Mouse (Mus musculus) heart, embryonic 15.5 days (tissue): ENCODE results near the gene Shcbp1. TPM values are rescaled to one million over a fixed set of nuclear protein-coding genes. Genes with fewer than 3 reads are reported as not detected.
"Not testable (repeated sequence)": the region's sequence is repeated elsewhere in the genome, so short reads cannot be mapped to it uniquely, and the experiment has no call there.

Experiments
- ATAC-seq: fragments of 200-750 bp; cut with Nextera tagmentation; replicated peaks from 2 replicates; pipeline ENCODE4 v1.8.0; 2017; ENCODE audit warnings: low read depth, moderate TSS enrichment; ENCODE audit not compliant: insufficient number of reproducible peaks, insufficient read depth, low FRiP score
- H3K27ac ChIP-seq: fragments of 300-500 bp; sonication (generic); 2 replicates; pipeline ENCODE4 v1.5.1; 2015; ENCODE audit warnings: mild to moderate bottlenecking, inconsistent platforms
- H3K27me3 ChIP-seq: fragments of 300-500 bp; sonication (generic); 2 replicates; pipeline ENCODE4 v1.6.1; 2015; ENCODE audit warnings: inconsistent platforms
- H3K36me3 ChIP-seq: fragments of 300-500 bp; sonication (generic); 2 replicates; pipeline ENCODE4 v1.6.1; 2015; ENCODE audit warnings: mild to moderate bottlenecking, inconsistent platforms
- H3K4me1 ChIP-seq: fragments of 300-500 bp; sonication (generic); replicated peaks from 2 replicates; pipeline ENCODE4 v1.6.1; 2015; ENCODE audit warnings: inconsistent platforms
- H3K4me2 ChIP-seq: fragments of 300-500 bp; sonication (generic); 2 replicates; pipeline ENCODE4 v1.6.1; 2015; ENCODE audit warnings: inconsistent platforms, mild to moderate bottlenecking, moderate library complexity
- H3K4me3 ChIP-seq: fragments of 300-500 bp; sonication (generic); 2 replicates; pipeline ENCODE4 v1.5.1; 2015; ENCODE audit warnings: mild to moderate bottlenecking, inconsistent platforms
- H3K9ac ChIP-seq: fragments of 300-500 bp; sonication (generic); 2 replicates; pipeline ENCODE4 v1.6.1; 2015; ENCODE audit warnings: mild to moderate bottlenecking, inconsistent platforms
- H3K9me3 ChIP-seq: fragments of 300-500 bp; sonication (generic); replicated peaks from 2 replicates; pipeline ENCODE4 v1.6.1; 2016; ENCODE audit warnings: inconsistent platforms
- WGBS: fragments of 180-500 bp; shearing (Covaris S2); methylation state at CpG from one replicate; pipeline ENCODE4 v1.1.7; 2015; ENCODE audit warnings: mixed read lengths; 5-methylcytosine and 5-hydroxymethylcytosine counted together
- polyA plus RNA-seq: library from polyadenylated mRNA; unstranded; fragments of >200 nt; fragmentation: Nextera tagmentation; extraction: Ambion mirVana; gene quantifications from 2 replicates; pipeline ENCODE4 v1.2.1, GENCODE M21; 2015

Gene Shcbp1
- 42.3 and 42.8 TPM in 2 replicates for polyA plus RNA-seq

DNA sequence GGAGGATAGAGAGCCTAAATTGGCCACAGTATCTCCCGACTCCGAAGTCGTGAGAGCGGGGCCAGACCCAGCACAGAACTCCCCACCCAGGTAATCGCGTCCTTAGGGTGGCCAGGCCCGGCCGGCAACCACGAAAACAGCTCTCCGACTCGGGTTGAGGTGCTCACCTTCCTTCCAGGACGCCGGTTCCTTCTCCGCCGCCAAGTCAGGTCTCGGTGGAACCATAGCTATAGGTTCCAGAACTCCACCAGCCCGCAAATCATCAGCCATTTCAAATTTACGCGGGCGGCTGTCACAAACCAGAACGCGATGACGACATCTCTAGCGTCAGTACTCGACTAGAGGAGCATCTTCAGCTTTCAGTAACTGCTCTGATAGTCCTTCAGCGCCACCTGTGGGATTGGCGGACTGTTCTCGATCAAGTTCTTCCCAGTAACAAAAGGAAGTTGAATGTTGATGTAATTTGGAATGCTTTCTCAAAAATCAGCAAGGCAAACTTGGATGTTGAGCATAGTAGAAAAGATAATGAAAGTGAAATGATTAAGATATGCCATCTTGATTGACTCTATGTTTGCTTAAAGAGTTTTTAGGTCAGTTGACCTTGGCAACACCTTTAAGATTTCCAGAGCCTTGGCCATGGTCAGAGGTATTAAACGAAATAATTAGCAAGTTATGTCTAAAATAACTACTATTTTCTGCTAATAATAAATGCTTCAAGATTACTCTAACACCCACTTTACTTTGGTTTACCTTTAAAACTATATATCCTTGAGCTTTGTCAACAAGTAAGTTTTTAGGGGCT, at the start of gene Shcbp1:
Gene Shcbp1 (minus strand): TSS at position 314 of the 802 bp plus-strand sequence.
- Histone ChIP-seq H3K27me3 (no peaks in the 10 kb centered on the region), H3K36me3 (no peaks in the 10 kb centered on the region), H3K9me3 (no peaks in the 10 kb centered on the region), H3K4me2 (peak within 1 kb of the TSS; percentile 75), H3K9ac (peak within 1 kb of the TSS; percentile 56), H3K4me3 (peak within 1 kb of the TSS; percentile 89), H3K27ac (no peak within 1 kb of the TSS), H3K4me1 (peaks cover 14% of the 10 kb centered on the region)
- 2% methylated on average over 29 of the region's 29 CpGs for WGBS
- ATAC-seq: peak; percentile 83

DNA sequence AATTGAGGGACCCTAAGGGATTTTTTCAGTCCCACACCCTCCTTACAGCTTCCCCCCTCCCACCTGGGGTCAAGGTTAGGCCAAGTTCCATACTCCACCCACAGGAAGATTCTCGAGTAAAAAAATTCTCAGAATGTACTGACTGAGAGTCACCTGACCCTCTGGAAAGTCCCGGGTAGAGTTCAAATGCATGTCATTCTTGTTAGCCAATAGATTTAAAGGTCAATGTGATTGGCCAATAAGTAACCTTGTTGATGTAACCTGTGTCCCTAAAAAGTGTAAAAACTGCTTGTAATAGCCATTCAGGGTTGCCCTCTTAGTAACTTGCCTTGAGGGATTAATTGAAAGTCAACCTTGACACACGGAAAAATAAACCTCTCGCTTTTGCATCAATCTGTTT, 29.5 kb upstream of the Shcbp1 start:
- Histone ChIP-seq H3K4me3 (no peak overlapping the region), H3K4me1 (no peaks in the 10 kb centered on the region), H3K4me2 (no peak overlapping the region), H3K27me3 (no peaks in the 10 kb centered on the region), H3K9me3 (no peaks in the 10 kb centered on the region), H3K27ac (no peak overlapping the region), H3K36me3 (no peaks in the 10 kb centered on the region), H3K9ac (no peak overlapping the region)
- ATAC-seq: no peak
- 76% methylated on average over 4 of the region's 4 CpGs for WGBS

GRCm38 (mm10) chr8:4800524-4801122, 21.3 kb upstream of the Shcbp1 start:
- ATAC-seq: no peak

GRCm38 (mm10) chr8:4778266-4778665, 1.1 kb downstream of the Shcbp1 start:
- ATAC-seq: no peak
- Histone ChIP-seq H3K9me3 (no peaks in the 10 kb centered on the region), H3K36me3 (no peaks in the 10 kb centered on the region), H3K9ac (no peak overlapping the region), H3K4me1 (peaks cover 14% of the 10 kb centered on the region), H3K27ac (no peak overlapping the region), H3K27me3 (no peaks in the 10 kb centered on the region), H3K4me3 (peak overlapping the region; percentile 89), H3K4me2 (peak overlapping the region; percentile 75)
- WGBS: 55% methylated on average over 6 of the region's 6 CpGs

More at GRCm38 (mm10) chr8:4800524-4801122, 21.3 kb upstream of the Shcbp1 start:
- H3K36me3 ChIP-seq: no peaks in the 10 kb centered on the region
- H3K4me1 ChIP-seq: no peaks in the 10 kb centered on the region
- no peaks in the 10 kb centered on the region for H3K9me3 ChIP-seq
- H3K9ac ChIP-seq: no peak overlapping the region
- no peak overlapping the region for H3K27ac ChIP-seq
- H3K4me3 ChIP-seq: no peak overlapping the region
- WGBS: 50% methylated on average over 19 of the region's 19 CpGs
- no peaks in the 10 kb centered on the region for H3K27me3 ChIP-seq
- no peak overlapping the region for H3K4me2 ChIP-seq

DNA sequence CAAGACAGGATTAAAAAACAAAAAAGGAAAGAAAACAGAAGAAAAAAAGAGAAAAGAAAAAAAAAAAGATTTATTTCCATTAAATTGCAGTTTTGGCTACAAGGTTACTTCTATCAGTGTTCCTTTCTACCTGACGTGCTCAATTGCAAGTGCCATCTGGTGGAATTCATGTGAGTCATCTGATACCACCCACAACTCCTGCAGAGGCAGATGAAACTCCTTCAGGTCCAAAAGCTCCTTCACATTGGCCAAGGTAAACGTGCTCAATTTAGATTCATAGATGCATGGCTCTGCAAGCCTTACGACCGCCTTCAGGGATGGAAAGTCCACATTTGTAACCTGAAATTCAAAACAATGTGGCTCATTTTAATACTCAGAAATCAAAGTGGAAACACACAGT, 14.6 kb downstream of the Shcbp1 start:
- Histone ChIP-seq H3K27me3 (no peaks in the 10 kb centered on the region), H3K4me1 (no peaks in the 10 kb centered on the region), H3K36me3 (no peaks in the 10 kb centered on the region), H3K27ac (no peak overlapping the region), H3K4me3 (no peak overlapping the region), H3K9ac (no peak overlapping the region), H3K9me3 (no peaks in the 10 kb centered on the region), H3K4me2 (no peak overlapping the region)
- 92% methylated on average over 4 of the region's 4 CpGs for WGBS
- no peak for ATAC-seq

DNA sequence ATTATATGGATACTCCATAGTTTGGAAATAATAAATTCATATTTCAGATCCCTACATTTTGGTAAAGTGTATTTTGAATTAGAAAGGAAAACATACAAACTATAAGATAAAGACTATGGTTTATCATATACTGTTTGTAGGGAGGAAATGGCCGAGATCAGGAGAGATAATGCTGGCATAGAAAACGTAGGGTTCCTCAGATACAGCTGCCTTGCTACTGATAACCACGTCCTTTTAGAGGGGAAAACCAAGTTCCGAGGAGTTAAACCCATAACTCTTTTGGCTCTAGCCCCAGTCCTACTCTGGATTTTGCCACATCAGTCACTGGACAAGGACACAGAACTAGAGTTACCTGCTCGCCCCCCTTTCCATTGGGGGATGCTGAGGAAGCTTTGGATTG, 26.3 kb downstream of the Shcbp1 start:
- Histone ChIP-seq H3K9me3 (no peaks in the 10 kb centered on the region), H3K36me3 (peaks cover 3% of the 10 kb centered on the region; the same call in 1 of the 2 replicates), H3K4me2 (no peak overlapping the region), H3K9ac (no peak overlapping the region), H3K4me3 (no peak overlapping the region), H3K27me3 (no peaks in the 10 kb centered on the region), H3K27ac (no peak overlapping the region), H3K4me1 (no peaks in the 10 kb centered on the region)
- WGBS: 76% methylated on average over 5 of the region's 5 CpGs
- no peak for ATAC-seq

DNA sequence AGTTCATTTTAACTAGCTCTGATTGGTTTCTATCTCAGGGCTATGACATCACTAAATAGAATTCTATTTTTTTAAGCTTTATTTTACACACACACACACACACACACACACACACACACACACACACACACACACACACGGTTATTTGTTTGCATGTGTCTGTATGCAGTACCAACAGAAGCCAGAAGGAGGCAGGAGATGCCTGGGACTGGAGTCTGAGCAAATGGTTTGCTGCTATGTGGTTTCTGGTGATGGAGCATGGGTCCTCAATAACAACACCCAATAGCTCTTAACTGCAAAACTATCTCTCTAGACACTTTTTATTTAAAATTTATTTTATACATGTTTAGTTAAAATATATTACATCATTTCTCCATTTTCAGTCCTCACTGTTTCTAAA, 48.4 kb downstream of the Shcbp1 start:
- no peaks in the 10 kb centered on the region for H3K9me3 ChIP-seq
- H3K27me3 ChIP-seq: no peaks in the 10 kb centered on the region
- H3K4me2 ChIP-seq: no peak overlapping the region
- ATAC-seq: no peak
- no peak overlapping the region for H3K27ac ChIP-seq
- H3K9ac ChIP-seq: no peak overlapping the region
- H3K36me3 ChIP-seq: peaks cover 4% of the 10 kb centered on the region
- no peaks in the 10 kb centered on the region for H3K4me1 ChIP-seq
- 43% methylated on average over 1 of the region's 1 CpGs for WGBS
- H3K4me3 ChIP-seq: no peak overlapping the region

DNA sequence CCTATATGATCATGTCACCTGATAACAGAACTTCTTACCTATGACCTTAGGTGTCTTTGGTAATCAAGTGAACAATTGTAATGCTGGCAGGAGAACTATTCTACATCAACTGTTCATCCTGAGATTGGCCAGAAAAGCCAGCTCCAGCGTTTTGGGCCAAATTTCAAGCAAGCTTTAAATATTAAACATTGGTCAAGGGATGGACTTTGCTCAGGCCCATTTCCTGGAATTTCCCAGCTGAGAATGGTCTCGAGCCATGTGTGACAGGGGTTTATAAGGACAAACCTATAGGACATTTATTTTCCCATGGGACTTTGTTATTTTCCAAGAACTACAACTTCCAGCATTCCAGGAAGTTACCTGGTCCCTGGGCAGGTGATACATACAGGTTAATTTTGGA, 63.8 kb downstream of the Shcbp1 start:
- 36% methylated on average over 2 of the region's 2 CpGs for WGBS
- Histone ChIP-seq H3K27me3 (no peaks in the 10 kb centered on the region), H3K4me2 (no peak overlapping the region), H3K9ac (no peak overlapping the region), H3K9me3 (no peaks in the 10 kb centered on the region), H3K4me1 (no peaks in the 10 kb centered on the region), H3K27ac (no peak overlapping the region), H3K36me3 (no peaks in the 10 kb centered on the region), H3K4me3 (no peak overlapping the region)
- no peak for ATAC-seq

DNA sequence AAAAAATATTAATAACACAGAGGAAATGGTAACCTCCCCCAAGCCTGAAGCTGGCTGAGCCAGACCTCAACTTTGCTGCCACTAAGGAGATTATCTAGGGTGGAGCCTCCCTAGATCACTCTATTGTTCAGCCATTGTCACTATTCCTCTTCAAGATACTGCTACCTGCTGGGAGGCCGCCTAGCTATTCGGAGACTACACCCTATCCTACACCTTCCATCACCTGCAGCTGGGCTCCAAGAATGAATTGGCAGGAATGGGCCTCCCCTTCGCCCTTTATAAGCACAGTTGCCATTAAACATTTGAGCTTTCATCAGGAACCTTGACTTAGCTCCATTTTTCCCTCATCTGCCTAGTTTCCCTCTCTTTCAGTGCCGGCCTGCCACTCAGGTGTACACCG, 71.0 kb downstream of the Shcbp1 start:
- 59% methylated on average over 5 of the region's 5 CpGs for WGBS
- H3K27me3 ChIP-seq, ATAC-seq, H3K36me3 ChIP-seq, H3K4me3 ChIP-seq, H3K4me1 ChIP-seq, H3K9ac ChIP-seq, H3K4me2 ChIP-seq, H3K27ac ChIP-seq, H3K9me3 ChIP-seq: not testable (repeated sequence)

GRCm38 (mm10) chr8:4707916-4708315, 71.5 kb downstream of the Shcbp1 start:
- not testable (repeated sequence) for H3K4me3 ChIP-seq, H3K4me1 ChIP-seq, ATAC-seq, H3K4me2 ChIP-seq, H3K27me3 ChIP-seq, H3K36me3 ChIP-seq, H3K9ac ChIP-seq, H3K9me3 ChIP-seq, H3K27ac ChIP-seq
- WGBS: 79% methylated on average over 7 of the region's 7 CpGs

GRCm38 (mm10) chr8:4691634-4692033, 87.7 kb downstream of the Shcbp1 start:
- H3K36me3 ChIP-seq: no peaks in the 10 kb centered on the region
- H3K9ac ChIP-seq: no peak overlapping the region
- no peak for ATAC-seq
- H3K9me3 ChIP-seq: no peaks in the 10 kb centered on the region
- no peak overlapping the region for H3K4me2 ChIP-seq
- no peak overlapping the region for H3K4me3 ChIP-seq
- H3K27ac ChIP-seq: no peak overlapping the region
- H3K4me1 ChIP-seq: no peaks in the 10 kb centered on the region
- no peaks in the 10 kb centered on the region for H3K27me3 ChIP-seq
- 39% methylated on average over 1 of the region's 1 CpGs for WGBS
